Mouse (Mus musculus): ENCODE data around the gene Trappc12.

GRCm38 (mm10) chr12:28693738-28694137 lies 56.5 kb downstream of the Trappc12 start:
- TF ChIP-seq GATA1 (IDR thresholded peaks at IDR 0.05; ENCODE audit: low read length) (no peak), TAL1 (IDR thresholded peaks at IDR 0.05; ENCODE audit: low read length) (no peak)

All from erythroblast, embryonic 14.5 days (primary cell).